Mouse (Mus musculus) effector memory CD4-positive, alpha-beta T cell, adult 7 months (primary cell): ENCODE measurements around the gene Rnf111. TPM values are rescaled to one million over a fixed set of nuclear protein-coding genes. Genes with fewer than 3 reads are reported as not detected.

Experiments
- polyA plus RNA-seq: library from polyadenylated mRNA; unstranded; fragments of 100-300 nt; shearing (Covaris generic); gene quantifications from one replicate; pipeline ENCODE4 v1.2.1, GENCODE M21; 2017

Rnf111 gene
- 40.3 TPM for polyA plus RNA-seq

DNA sequence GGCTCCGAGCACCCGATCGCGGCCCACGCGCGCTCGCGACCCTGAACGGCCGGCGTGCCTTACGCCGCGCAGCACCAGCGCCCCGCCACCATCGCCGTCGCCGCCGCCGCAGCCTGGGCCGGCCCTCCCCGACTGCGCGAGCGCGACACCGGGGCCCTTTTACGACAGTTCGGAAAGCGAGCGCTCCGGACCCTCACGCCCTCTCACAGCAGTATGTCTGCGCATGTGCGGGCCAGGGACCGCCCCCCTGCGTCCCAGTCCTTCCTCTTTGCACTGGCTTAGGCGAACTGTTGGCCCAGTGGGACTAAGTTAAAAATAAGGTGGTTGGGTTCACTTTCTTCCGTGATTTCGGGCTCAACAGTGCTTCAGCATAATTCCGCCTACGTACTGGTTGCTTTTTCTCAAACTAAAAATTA, at the start of gene Rnf111:
Gene Rnf111, minus strand, starts transcription at position 100 of the 416 bp plus-strand sequence.

DNA sequence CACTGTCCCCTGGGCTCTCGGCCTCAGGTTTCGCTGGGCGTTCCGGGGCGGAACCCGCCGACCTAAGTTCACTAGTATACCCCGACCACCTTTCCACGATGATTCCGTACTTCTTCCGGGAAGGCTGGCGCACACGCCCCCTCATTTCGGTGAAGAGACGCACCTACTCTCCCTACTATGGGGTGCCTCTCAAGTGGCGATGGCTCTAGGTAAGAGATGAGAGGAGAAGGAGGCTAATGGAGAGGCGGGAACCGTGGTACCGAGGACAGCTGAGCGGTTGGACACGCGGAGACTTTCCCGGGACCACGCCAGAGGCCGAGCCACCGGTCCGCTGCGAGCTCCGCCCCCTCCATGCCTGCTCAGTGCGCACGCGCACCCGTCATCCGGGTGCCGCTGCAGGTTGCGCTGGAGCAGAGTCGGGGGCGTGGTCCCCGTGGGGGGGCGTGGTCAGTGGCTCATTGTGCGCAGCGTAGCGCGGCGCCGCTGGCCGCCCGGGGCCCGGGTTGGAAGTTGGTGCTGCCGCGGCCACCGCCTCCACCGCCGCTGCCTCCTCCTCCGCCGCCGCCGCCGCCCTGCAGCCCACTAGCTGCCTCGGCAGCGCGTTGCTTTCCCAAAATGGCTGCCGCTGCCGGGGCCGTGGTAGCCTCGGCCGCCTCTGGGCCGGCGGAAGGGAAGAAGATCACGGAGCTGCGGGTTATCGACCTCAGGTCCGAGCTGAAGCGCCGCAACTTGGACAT, 38.9 kb upstream of the Rnf111 start, which contains the start of gene Sltm:
Gene Sltm, plus strand, starts transcription at position 450 of the 737 bp plus-strand sequence.

DNA sequence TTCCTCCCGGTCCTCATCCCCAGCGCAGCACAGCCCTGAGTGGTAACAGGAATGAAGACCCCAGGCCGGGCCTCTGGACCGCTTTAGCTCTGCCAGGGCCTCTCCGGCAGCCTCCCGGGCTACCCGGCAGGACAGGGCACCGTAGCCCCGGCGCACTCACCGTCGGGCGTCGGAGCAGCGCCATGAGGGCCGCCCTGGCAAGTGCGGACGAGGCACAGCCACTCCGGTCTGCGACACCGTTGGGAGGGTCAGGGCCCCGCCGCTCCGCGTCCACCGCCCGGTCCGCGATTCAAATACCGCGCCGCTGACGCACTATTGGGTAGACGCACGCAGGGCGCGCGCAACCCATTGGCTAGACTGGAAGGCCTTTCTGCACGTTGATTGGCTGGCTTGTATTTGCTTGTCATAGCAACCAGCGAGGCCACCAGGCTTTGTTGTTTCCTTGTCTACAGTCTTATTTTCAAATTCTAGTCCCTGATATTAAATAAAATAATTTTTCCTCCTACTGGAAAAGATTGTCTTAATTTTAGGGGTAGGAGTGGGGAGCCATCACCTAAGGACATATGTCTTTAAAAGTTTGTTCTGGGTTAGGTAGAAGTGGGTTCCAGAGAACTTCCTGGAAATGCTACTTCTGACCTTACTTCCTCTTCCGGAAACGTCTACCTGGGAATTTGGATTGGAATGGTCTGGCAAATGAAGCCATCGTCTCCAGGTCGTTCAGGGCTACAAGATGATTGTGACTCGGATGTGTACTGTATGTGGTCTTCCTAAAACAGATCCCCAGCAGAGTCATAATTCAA, 82.1 kb downstream of the Rnf111 start, which contains the start of gene Ccnb2:
Gene Ccnb2, minus strand, starts transcription at position 291 of the 800 bp plus-strand sequence.

Other genes with a start within 250 kb of the Rnf111 start
- gene Ccnb2, start 82.2 kb downstream of the Rnf111 start, polyA plus RNA-seq = 0.50 TPM
- 121 TPM for gene Sltm, start 39.0 kb upstream of the Rnf111 start, polyA plus RNA-seq
- 0.87 TPM for gene Gm10642, start 152.5 kb upstream of the Rnf111 start, polyA plus RNA-seq
- gene Mindy2, start 153.4 kb upstream of the Rnf111 start, polyA plus RNA-seq = 60.8 TPM
- 56.2 TPM for gene Adam10, start 175.3 kb upstream of the Rnf111 start, polyA plus RNA-seq